ENCODE assay signal across 12 mouse cellular contexts in the genomic region with DNA sequence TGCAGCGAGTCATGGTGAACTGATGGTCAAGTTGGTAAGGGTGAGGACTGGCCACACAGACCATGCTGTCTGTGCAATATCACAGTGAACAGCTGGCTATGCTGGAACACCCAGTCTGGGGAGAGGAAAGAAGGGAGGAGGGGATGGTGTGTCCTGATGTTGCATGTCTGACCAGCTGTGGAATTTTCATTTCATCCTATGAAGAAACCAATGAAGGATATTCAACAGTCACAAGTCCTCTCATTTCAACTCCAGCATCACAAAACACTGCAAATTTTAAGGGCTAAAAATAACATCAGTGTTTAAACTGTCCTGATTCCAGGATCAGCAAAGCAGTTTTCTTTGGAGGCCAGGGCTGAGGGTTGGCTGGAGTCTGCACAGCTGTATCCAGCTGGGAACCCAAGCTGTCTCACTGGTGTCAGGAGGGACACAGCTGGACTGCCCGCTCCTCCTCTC.
DNase-seq lines count a peak whose midpoint lies in the region; ATAC-seq lines count a peak whose summit lies in the region.
"Had no signal": no experiment of that assay in that cellular context is flagged by ENCODE, and none has a peak within 500 bp of the region (broad histone marks: within the 10 kb centered on the region; RNA-seq: fewer than 3 reads in every experiment).

No protein-coding gene starts in this region.

- H3K4me2 ChIP-seq in embryonic facial prominence, embryonic 14.5 days (ENCODE audit: low read depth, low read length): no peak overlapping the region
- H3K4me2 ChIP-seq in heart, embryonic 16.5 days (ENCODE audit: low read depth, low read length): no peak overlapping the region
- H3K4me2 ChIP-seq in kidney, embryonic 14.5 days (replicated peaks; ENCODE audit: low read depth, low read length): no peak overlapping the region
- H3K4me2 ChIP-seq in hindbrain, embryonic 12.5 days (replicated peaks): no peak overlapping the region

- no peaks in the 10 kb centered on the region for H3K36me3 ChIP-seq in embryonic facial prominence, embryonic 14.5 days (ENCODE audit: control insufficient read depth, insufficient read depth, low read length)
- no peaks in the 10 kb centered on the region for H3K36me3 ChIP-seq in embryonic facial prominence, embryonic 10.5 days (replicated peaks)
- no peaks in the 10 kb centered on the region for H3K36me3 ChIP-seq in heart, embryonic 16.5 days (ENCODE audit: control insufficient read depth, insufficient read depth)
- H3K36me3 ChIP-seq in kidney, embryonic 14.5 days (ENCODE audit: control insufficient read depth, insufficient read depth, low read length): no peaks in the 10 kb centered on the region
- H3K36me3 ChIP-seq in hindbrain, embryonic 12.5 days: no peaks in the 10 kb centered on the region
- H3K36me3 ChIP-seq: hindbrain, embryonic 10.5 days had no signal

- no peaks in the 10 kb centered on the region for H3K9me3 ChIP-seq in embryonic facial prominence, embryonic 14.5 days (ENCODE audit: control insufficient read depth, low read length)
- no peaks in the 10 kb centered on the region for H3K9me3 ChIP-seq in embryonic facial prominence, embryonic 10.5 days
- H3K9me3 ChIP-seq in heart, embryonic 16.5 days (replicated peaks; ENCODE audit: control insufficient read depth, low read length): no peaks in the 10 kb centered on the region
- no peaks in the 10 kb centered on the region for H3K9me3 ChIP-seq in kidney, embryonic 14.5 days (ENCODE audit: control insufficient read depth, low read length)
- no peaks in the 10 kb centered on the region for H3K9me3 ChIP-seq in hindbrain, embryonic 12.5 days (replicated peaks)
- H3K9me3 ChIP-seq: hindbrain, embryonic 10.5 days had no signal

- peak; percentile 75; the same call in 1 of the 2 replicates for ATAC-seq in embryonic facial prominence, embryonic 14.5 days (ENCODE audit: low read depth)
- peak; percentile 45; the same call in 1 of the 2 replicates for ATAC-seq in heart, embryonic 16.5 days (replicated peaks; ENCODE audit: extremely low read depth, insufficient read depth, low FRiP score)
- ATAC-seq in kidney, embryonic 14.5 days (ENCODE audit: low FRiP score, low TSS enrichment): peak; percentile 84
- ATAC-seq in hindbrain, embryonic 12.5 days (ENCODE audit: low FRiP score): no peak
- ATAC-seq in activated CD4-positive, CD25-positive, alpha-beta regulatory T cell, adult 4 months: no peak

- no peak overlapping the region for H3K4me3 ChIP-seq in embryonic facial prominence, embryonic 14.5 days (ENCODE audit: low read depth, low read length)
- no peak overlapping the region for H3K4me3 ChIP-seq in embryonic facial prominence, embryonic 10.5 days
- no peak overlapping the region for H3K4me3 ChIP-seq in heart, embryonic 16.5 days (ENCODE audit: low read length)
- H3K4me3 ChIP-seq in kidney, embryonic 14.5 days (ENCODE audit: low read length): no peak overlapping the region
- H3K4me3 ChIP-seq in hindbrain, embryonic 12.5 days: no peak overlapping the region
- H3K4me3 ChIP-seq: hindbrain, embryonic 10.5 days had no signal

- no peak overlapping the region for H3K9ac ChIP-seq in embryonic facial prominence, embryonic 14.5 days (ENCODE audit: low read depth, low read length)
- H3K9ac ChIP-seq in heart, embryonic 16.5 days (ENCODE audit: low read length): no peak overlapping the region
- H3K9ac ChIP-seq in kidney, embryonic 14.5 days (ENCODE audit: low read depth, low read length): no peak overlapping the region
- no peak overlapping the region for H3K9ac ChIP-seq in hindbrain, embryonic 12.5 days

- no peak overlapping the region for H3K27ac ChIP-seq in embryonic facial prominence, embryonic 14.5 days (replicated peaks; ENCODE audit: low read depth, low read length)
- no peak overlapping the region for H3K27ac ChIP-seq in embryonic facial prominence, embryonic 10.5 days (replicated peaks)
- no peak overlapping the region for H3K27ac ChIP-seq in heart, embryonic 16.5 days (ENCODE audit: low read length)
- H3K27ac ChIP-seq in kidney, embryonic 14.5 days (ENCODE audit: low read depth, low read length): peak overlapping the region; percentile 47; the same call in 1 of the 2 replicates
- no peak overlapping the region for H3K27ac ChIP-seq in hindbrain, embryonic 12.5 days
- H3K27ac ChIP-seq: hindbrain, embryonic 10.5 days had no signal

- no peaks in the 10 kb centered on the region for H3K27me3 ChIP-seq in embryonic facial prominence, embryonic 14.5 days (replicated peaks; ENCODE audit: control insufficient read depth, insufficient read depth, low read length)
- H3K27me3 ChIP-seq in embryonic facial prominence, embryonic 10.5 days (replicated peaks; ENCODE audit: low read depth, poor library complexity, severe bottlenecking): no peaks in the 10 kb centered on the region
- H3K27me3 ChIP-seq in heart, embryonic 16.5 days (ENCODE audit: control insufficient read depth, insufficient read depth, low read length): no peaks in the 10 kb centered on the region
- H3K27me3 ChIP-seq in kidney, embryonic 14.5 days (ENCODE audit: control insufficient read depth, insufficient read depth, low read length): no peaks in the 10 kb centered on the region
- H3K27me3 ChIP-seq in hindbrain, embryonic 12.5 days: no peaks in the 10 kb centered on the region

- DNase-seq in embryonic facial prominence, embryonic 14.5 days (ENCODE audit: low spot score): peak; percentile 45
- no peak for DNase-seq in embryonic facial prominence, embryonic 10.5 days (ENCODE audit: low spot score)
- DNase-seq in lung, postnatal 36 days: peak; percentile 80
- no peak for DNase-seq in cerebellum, adult 8-10 months
- DNase-seq: adrenal gland, postnatal 25 days; cerebellum, postnatal 25 days; layer of hippocampus, postnatal 36 days had no signal

- no peaks in the 10 kb centered on the region for H3K4me1 ChIP-seq in embryonic facial prominence, embryonic 14.5 days (ENCODE audit: control insufficient read depth, insufficient read depth, low read length)
- no peaks in the 10 kb centered on the region for H3K4me1 ChIP-seq in embryonic facial prominence, embryonic 10.5 days
- H3K4me1 ChIP-seq in heart, embryonic 16.5 days (ENCODE audit: control insufficient read depth, insufficient read depth, low read length): no peaks in the 10 kb centered on the region; the same call in 1 of the 2 replicates
- H3K4me1 ChIP-seq in kidney, embryonic 14.5 days (ENCODE audit: control insufficient read depth, insufficient read depth, low read length): 0 out of 2 replicates have a peak, but pooled peaks cover 7% of the 10 kb centered on the region
- H3K4me1 ChIP-seq in hindbrain, embryonic 12.5 days: no peaks in the 10 kb centered on the region
- H3K4me1 ChIP-seq: hindbrain, embryonic 10.5 days had no signal

- 67% methylated on average over 2 of the region's 2 CpGs for WGBS in embryonic facial prominence, embryonic 14.5 days
- 88% methylated on average over 2 of the region's 2 CpGs for WGBS in embryonic facial prominence, embryonic 10.5 days
- 69% methylated on average over 2 of the region's 2 CpGs for WGBS in heart, embryonic 16.5 days
- WGBS in kidney, embryonic 14.5 days: 63% methylated on average over 2 of the region's 2 CpGs
- WGBS in hindbrain, embryonic 12.5 days: 87% methylated on average over 2 of the region's 2 CpGs

Comparison
In these comparisons a context has a peak if more than half of its experiments do, and no peak if none do; other contexts are left out.
1. DNase-seq: peak in embryonic facial prominence, embryonic 14.5 days (single experiment) and lung, postnatal 36 days (single experiment); none in embryonic facial prominence, embryonic 10.5 days (single experiment) and cerebellum, adult 8-10 months (single experiment).
2. ATAC-seq: peak in embryonic facial prominence, embryonic 14.5 days (single experiment), heart, embryonic 16.5 days (single experiment) and kidney, embryonic 14.5 days (single experiment); none in hindbrain, embryonic 12.5 days (single experiment) and activated CD4-positive, CD25-positive, alpha-beta regulatory T cell, adult 4 months (single experiment).